Mouse (Mus musculus) left cerebral cortex, adult 8-10 months (tissue): ENCODE results near the gene Rab38. TPM values are rescaled to one million over a fixed set of nuclear protein-coding genes. Genes with fewer than 3 reads are reported as not detected.
A peak's percentile ranks its signal among the peaks of the same experiment; 100 is the strongest.

Source experiments
- DNase-seq, 2 experiments: peaks; one replicate each; pipeline ENCODE4 v3.0.0; 2022; ENCODE audit warnings: low spot score in 2 of 2
- total RNA-seq, 4 experiments: library from RNA; stranded (reverse); gene quantifications; 2 replicates each; pipeline ENCODE4 v1.2.4; 2022

Gene Rab38
- under 1 TPM; 0.24 to 0.96 (median 0.39) TPM for total RNA-seq

GRCm38 (mm10) chr7:88429786-88430691 is at the start of gene Rab38:
Gene Rab38 (plus strand): TSS chr7:88430273.
- peak; percentile 4 to 8 for DNase-seq

- no peak for DNase-seq
Observed at GRCm38 (mm10) chr7:88394568-88394967, 35.5 kb upstream of the Rab38 start.

DNA sequence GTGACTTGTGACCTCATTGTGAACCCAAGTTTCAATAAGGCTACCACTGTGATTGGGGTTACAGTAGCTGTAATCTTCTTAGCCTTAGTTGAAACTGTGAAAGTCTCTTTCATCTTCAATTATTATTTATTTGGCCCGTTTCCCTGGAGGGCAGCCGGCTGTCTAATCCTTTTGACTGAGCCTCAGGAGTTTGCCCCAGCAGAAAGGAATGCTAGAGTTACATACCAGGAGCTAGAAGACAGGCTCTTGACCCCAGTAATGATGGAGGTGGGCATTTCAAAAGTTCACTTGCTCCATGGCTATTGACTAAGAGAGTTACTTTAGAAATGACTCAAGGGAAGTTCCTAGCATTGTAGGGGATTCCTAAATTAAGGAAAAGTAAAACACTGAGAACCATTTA is 34.3 kb upstream of the Rab38 start:
- no peak for DNase-seq

DNA sequence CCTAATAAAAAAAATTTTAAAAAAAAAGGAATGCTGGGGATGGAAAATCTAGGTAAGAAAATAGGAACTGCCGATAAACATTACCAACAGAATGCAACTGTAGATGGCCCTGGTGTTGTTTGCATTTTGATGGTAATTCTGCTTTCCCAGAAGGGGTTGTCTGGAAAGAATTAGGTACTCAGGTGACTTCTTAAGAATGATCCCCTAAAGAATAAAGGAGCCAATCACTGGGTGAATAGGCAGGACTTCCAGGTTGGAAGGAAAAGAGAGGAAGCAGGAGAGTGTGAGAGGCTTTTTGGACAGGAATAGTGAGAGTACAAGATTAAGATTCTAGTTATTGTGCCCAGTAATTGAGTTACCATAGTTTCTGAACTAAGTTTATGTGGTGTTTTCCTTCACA is 24.8 kb upstream of the Rab38 start:
- DNase-seq = no peak

GRCm38 (mm10) chr7:88406466-88406865 is 23.6 kb upstream of the Rab38 start:
- DNase-seq = no peak

GRCm38 (mm10) chr7:88421821-88422220 is 8.3 kb upstream of the Rab38 start:
- DNase-seq = no peak

DNA sequence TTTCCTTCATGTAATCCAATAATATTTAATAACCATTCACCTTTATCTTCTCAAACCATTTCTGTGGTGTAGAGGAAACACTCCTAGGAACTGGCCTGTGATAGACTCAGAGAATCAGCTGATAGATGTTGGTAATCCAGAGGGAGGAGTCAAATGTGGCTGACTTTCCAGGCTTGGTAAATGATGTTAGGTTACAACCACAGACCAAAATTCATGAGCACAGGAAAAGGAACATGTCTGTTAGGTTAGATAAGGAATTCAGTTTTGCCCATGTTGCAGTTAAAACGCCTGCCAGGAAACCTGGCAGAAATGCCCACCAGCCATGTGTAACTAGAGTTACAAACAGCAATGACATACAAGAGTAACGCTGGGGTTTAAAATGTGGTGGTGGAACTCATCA is 6.2 kb upstream of the Rab38 start:
- no peak for DNase-seq

GRCm38 (mm10) chr7:88425744-88426143 is 4.3 kb upstream of the Rab38 start:
- no peak for DNase-seq

DNA sequence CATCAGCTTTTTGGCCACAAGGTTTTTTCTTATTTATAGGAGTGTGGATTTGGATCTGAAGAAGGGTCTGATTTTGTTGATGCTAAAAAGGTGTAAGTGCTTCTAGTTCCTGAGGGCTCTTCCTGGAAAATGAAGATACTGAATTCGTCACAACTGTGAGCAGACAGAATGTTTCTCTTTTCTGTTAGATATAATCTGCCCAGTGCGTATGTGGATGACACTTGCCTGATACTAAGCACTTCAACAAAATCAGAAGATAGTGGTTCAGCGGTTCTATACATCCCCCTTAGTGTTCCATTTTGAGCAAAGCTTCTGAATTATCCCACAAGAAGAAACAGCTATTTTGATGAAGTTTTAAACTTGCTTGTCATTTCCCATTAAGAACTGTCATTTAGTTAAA is 2.6 kb upstream of the Rab38 start:
- DNase-seq = no peak

DNA sequence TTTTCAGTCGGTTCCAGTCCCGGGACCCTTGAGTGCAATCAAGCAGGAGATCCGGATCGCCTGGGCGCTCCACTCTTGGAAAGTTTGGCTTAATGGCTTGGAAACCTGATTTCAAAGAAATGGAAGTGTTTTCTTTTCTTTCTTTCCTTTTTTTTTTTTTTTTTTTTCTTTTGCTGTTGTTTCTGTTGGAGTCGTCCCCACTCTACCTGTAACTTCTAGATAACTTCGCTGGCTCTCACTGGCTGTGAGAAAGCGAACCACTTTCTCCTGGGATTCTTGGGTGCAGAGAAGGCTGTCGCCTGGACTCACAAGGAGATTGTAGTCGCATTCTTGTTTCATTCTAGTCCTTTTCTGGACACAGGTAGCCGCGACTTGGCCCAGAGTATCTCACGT is 615 bp downstream of the Rab38 start:
- no peak for DNase-seq

GRCm38 (mm10) chr7:88440301-88440700 is 10.2 kb downstream of the Rab38 start:
- no peak for DNase-seq

- DNase-seq = no peak
Observed at GRCm38 (mm10) chr7:88442649-88443048, 12.6 kb downstream of the Rab38 start.

- DNase-seq = no peak
Observed at GRCm38 (mm10) chr7:88443435-88443834, 13.4 kb downstream of the Rab38 start.

DNA sequence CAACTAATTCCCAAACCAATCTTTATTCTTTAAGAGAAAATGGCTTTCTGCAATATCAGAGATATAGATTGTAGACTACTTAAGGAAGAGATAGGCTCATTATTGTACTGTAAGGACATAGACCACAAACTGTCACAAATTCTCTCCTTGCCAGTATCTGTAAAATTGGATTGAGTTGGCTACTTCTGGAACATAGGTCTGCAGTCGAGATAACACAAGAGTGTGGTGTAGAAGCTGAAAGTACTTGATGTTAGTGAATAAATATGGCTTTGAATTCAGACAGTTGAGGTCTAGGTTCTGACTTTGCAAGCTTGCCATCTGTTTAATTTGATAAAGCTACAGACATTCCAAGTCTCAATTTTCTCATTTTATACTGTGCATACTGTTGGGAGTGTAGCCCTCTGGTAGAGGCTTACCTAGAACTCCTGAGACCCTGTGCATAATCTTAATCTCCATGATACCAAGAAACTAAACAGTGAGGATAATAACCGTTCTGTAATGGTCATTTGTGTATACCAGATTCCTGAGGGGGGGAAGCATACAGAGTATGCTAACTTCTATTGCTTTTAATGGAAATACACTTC is 15.3 kb downstream of the Rab38 start:
- DNase-seq = no peak

- no peak for DNase-seq
Observed at GRCm38 (mm10) chr7:88453234-88453633, 23.2 kb downstream of the Rab38 start.

DNA sequence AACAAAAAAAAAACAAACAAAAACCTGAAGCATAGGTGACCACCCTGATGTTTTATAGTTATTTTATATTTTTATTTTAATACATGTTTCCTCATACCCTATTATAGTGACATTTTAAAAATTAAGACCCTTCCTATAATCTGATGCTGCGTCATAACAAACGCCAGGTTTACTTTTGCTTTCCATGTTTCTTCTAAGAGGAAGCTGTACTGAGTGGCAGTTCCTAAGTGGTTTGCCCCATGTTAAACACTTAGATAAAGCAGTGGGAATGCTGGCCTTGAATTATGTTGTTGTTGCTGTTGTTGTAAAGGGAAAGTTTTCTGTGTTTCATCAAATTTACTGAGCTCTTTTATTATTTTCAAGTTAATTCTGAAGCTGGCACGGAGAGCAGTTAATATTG is 27.8 kb downstream of the Rab38 start:
- DNase-seq = no peak

DNA sequence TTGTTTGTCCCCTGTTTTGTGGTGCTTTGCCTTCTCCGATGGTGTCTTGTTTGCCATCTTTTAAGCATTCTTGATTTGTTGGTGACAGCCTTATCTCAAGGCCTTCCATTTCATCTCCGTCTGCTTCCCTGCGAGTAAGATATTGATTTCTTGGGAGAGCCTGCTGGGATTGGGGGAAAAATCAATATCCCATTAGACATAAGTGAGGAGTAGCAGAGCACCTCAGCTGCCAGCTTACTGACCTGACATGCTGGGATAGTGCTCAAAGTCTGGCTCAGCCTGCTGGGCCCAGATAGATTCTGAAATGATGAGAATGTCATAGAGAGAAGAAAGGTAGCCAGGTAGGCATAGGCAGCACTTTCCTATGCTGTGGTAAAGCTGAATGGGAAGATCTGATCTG is 37.7 kb downstream of the Rab38 start:
- DNase-seq = no peak

- DNase-seq = no peak
Observed at GRCm38 (mm10) chr7:88482110-88482619, 52.1 kb downstream of the Rab38 start.

GRCm38 (mm10) chr7:88482628-88483027 is 52.6 kb downstream of the Rab38 start:
- no peak for DNase-seq

DNA sequence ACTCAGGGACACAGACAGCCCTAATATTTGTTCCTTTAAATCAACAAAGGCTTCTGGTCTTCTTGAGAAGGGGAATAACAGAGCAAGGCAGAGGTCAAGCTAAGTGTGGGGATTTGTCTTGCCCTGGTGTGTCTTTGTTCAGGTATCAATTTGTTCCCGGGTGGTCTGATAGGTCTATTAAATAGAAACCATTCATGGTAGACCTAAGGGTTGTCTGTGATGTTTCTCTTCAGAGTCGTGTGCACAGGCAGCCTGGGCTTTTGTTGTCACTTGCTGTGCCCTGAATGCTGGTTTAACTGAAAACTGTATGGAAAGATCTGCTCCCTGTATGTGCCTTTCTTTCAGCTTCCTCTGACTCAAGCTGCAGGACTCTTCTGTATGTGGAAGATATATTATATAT is 60.9 kb downstream of the Rab38 start:
- DNase-seq = no peak

DNA sequence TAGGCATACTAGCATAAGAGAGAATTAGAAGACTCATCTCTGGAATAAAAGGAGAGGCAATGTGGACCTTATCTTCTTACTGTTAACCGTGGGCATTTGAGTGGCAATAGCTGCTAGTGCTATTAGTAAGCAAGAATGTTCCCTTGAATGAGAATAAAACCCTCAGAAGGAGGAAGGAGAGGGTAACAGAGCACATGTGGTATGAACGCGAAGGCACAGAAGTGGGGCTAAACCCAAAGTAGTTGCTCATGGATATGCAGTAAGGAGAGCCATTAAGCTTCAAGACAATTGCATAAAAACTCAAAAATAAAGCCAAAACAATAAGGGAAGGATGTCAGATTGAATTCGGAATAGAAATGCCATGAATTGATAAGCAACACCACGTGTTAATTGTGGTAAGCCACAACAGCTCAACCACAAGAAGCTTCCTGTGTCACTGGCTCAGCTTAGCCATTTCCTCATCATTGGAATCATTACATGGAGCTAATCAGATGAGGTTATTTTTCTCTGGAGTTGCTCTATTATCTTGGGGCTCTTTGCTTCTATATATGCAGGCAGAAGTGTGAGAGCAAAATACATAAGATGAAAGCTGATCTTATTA is 72.2 kb downstream of the Rab38 start:
- DNase-seq = no peak

DNA sequence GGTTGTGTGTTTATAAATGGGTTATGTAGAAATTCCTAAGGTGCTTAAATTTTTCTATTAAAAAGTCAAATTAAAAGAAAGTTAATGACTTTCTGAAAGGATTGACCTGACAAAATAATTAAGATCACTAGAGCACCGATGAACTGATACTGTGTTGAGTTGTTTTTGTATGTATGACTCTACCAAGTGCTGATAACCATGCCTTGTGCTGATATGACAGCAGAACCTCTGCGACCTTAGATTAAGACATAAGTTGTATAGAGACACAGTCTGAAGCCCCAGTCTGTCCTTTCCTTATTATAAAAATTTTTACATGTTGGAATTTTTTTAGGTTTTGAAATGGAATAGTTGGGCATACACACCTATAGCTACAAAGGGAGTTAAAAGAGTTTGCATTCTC is 79.7 kb downstream of the Rab38 start:
- no peak for DNase-seq
